Mouse (Mus musculus): ENCODE results near the gene Ppt1. TPM values are rescaled to one million over a fixed set of nuclear protein-coding genes. Genes with fewer than 3 reads are reported as not detected.

Ppt1 gene
- polyA plus RNA-seq, 1 experiment from 2014 or later, result 74.3 TPM

Other genes with a start within 250 kb of the Ppt1 start
- not detected in 2 replicates for gene 9530002B09Rik, start 147.0 kb upstream of the Ppt1 start, polyA plus RNA-seq (2014; fragmentation: Nextera tagmentation; extraction: Ambion mirVana)
- 47.2 and 48.6 TPM in 2 replicates for gene Cap1, start 49.8 kb downstream of the Ppt1 start, polyA plus RNA-seq (2014; fragmentation: Nextera tagmentation; extraction: Ambion mirVana)
- gene Mfsd2a, start 124.9 kb downstream of the Ppt1 start, polyA plus RNA-seq (2014; fragmentation: Nextera tagmentation; extraction: Ambion mirVana), result 0.38 and 0.42 TPM in 2 replicates
- gene Mycl, start 159.4 kb downstream of the Ppt1 start, polyA plus RNA-seq (2014; fragmentation: Nextera tagmentation; extraction: Ambion mirVana), result 0.35 and 0.63 TPM in 2 replicates
- 11.1 and 12.1 TPM in 2 replicates for gene Trit1, start 180.4 kb downstream of the Ppt1 start, polyA plus RNA-seq (2014; fragmentation: Nextera tagmentation; extraction: Ambion mirVana)